Mouse (Mus musculus): ENCODE measurements around the gene Vps13c.

DNA sequence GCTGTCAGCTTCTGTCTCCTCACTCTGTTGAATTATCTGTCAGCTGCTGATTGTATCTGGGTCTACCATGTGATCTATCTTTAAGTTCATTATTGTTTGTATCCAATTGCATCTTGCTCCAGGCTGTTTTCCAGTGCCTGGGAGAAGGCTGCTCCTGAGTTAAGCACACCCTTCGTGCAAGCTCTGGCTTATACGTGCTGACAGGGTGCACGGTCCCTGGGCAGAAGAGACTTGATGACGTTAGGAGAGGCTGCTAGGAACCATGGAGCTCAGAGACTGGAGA, 21.6 kb upstream of the Vps13c start:
- no peak for TF ChIP-seq CTCF (IDR thresholded peaks at IDR 0.05; ENCODE audit: control insufficient read depth, insufficient read depth, insufficient replicate concordance, low read depth, low read length)
- no peak for TF ChIP-seq POLR2A (IDR thresholded peaks at IDR 0.05; ENCODE audit: control insufficient read depth, low read depth, low read length)
